Mouse (Mus musculus) MEL (cell line): ENCODE data around the gene Dtx3. TPM values are rescaled to one million over a fixed set of nuclear protein-coding genes. Genes with fewer than 3 reads are reported as not detected.
A peak's percentile ranks its signal among the peaks of the same experiment; 100 is the strongest.

Experiments used
- DNase-seq: peaks from one replicate; pipeline ENCODE4 v3.0.0; 2011; ENCODE audit warnings: low read depth, low spot score
- H3K27ac ChIP-seq: 2 replicates; pipeline ENCODE4 v1.5.1; 2012; ENCODE audit warnings: low read depth, mild to moderate bottlenecking, control low read depth, low read length, moderate library complexity; ENCODE audit not compliant: control insufficient read depth
- H3K27me3 ChIP-seq, 2 experiments: fragments of 150-350 bp in 1 of 2; sonication (generic) in 1 of 2; 2 replicates each; pipeline ENCODE4 v1.6.1; 2012; ENCODE audit warnings: low read length in 2 of 2, mild to moderate bottlenecking in 2 of 2, improper control_type of control experiment in 1 of 2, moderate library complexity in 1 of 2; ENCODE audit not compliant: insufficient read depth in 2 of 2, control insufficient read depth in 1 of 2
- H3K36me3 ChIP-seq, 2 experiments: 2 replicates each; pipeline ENCODE4 v1.6.1; 2012 to 2014; ENCODE audit warnings: low read length in 2 of 2, improper control_type of control experiment in 1 of 2, inconsistent platforms in 1 of 2, mild to moderate bottlenecking in 1 of 2; ENCODE audit not compliant: insufficient read depth in 2 of 2, control insufficient read depth in 1 of 2
- H3K4me1 ChIP-seq, 2 experiments: fragments of 150-350 bp in 1 of 2; sonication (generic) in 1 of 2; 2 replicates each; pipeline ENCODE4 v1.6.1; 2012; ENCODE audit warnings: low read length in 2 of 2, improper control_type of control experiment in 1 of 2, mild to moderate bottlenecking in 1 of 2; ENCODE audit not compliant: insufficient read depth in 2 of 2, control insufficient read depth in 1 of 2
- H3K4me3 ChIP-seq, 2 experiments: fragments of 150-350 bp in 1 of 2; sonication (generic) in 1 of 2; 2 replicates each; pipeline ENCODE4 v1.5.1; 2012; ENCODE audit warnings: low read depth in 2 of 2, low read length in 2 of 2, mild to moderate bottlenecking in 2 of 2, moderate library complexity in 2 of 2, control low read depth in 1 of 2, improper control_type of control experiment in 1 of 2; ENCODE audit not compliant: control insufficient read depth in 1 of 2, insufficient read depth in 1 of 2
- H3K79me2 ChIP-seq: 2 replicates; pipeline ENCODE4 v1.6.1; 2012; ENCODE audit warnings: mild to moderate bottlenecking, low read length, moderate library complexity; ENCODE audit not compliant: control insufficient read depth, poor library complexity, insufficient read depth
- H3K9ac ChIP-seq: 2 replicates; pipeline ENCODE4 v1.6.1; 2012; ENCODE audit warnings: low read depth, mild to moderate bottlenecking, control low read depth, low read length, moderate library complexity; ENCODE audit not compliant: control insufficient read depth, poor library complexity, severe bottlenecking
- H3K9me3 ChIP-seq: fragments of 150-350 bp; sonication (generic); replicated peaks from 2 replicates; pipeline ENCODE4 v1.6.1; 2012; ENCODE audit warnings: mild to moderate bottlenecking, low read length, improper control_type of control experiment, moderate library complexity; ENCODE audit not compliant: insufficient read depth
- CHD1 ChIP-seq: IDR thresholded peaks from 2 replicates; pipeline ENCODE4 v1.6.1; 2012; ENCODE audit warnings: low read depth, mild to moderate bottlenecking, inconsistent platforms, low read length, improper control_type of control experiment
- CTCF ChIP-seq, 3 experiments: IDR thresholded peaks in 2 of 3; conservative IDR thresholded peaks in 1 of 3; 2 replicates each; pipeline ENCODE4 v1.5.1; 2011 to 2012; ENCODE audit warnings: low read length in 3 of 3, low read depth in 2 of 3, mild to moderate bottlenecking in 2 of 3, improper control_type of control experiment in 1 of 3, inconsistent platforms in 1 of 3, mixed read lengths in 1 of 3, moderate library complexity in 1 of 3; ENCODE audit not compliant: control insufficient read depth in 1 of 3, insufficient read depth in 1 of 3, poor library complexity in 1 of 3, severe bottlenecking in 1 of 3
- E2F4 ChIP-seq: IDR thresholded peaks from 2 replicates; pipeline ENCODE4 v1.6.1; 2011; ENCODE audit warnings: low read depth, low read length, improper control_type of control experiment, borderline replicate concordance
- ELF1 ChIP-seq: IDR thresholded peaks from 2 replicates; pipeline ENCODE4 v1.6.1; 2014; ENCODE audit warnings: low read depth, mild to moderate bottlenecking, inconsistent platforms, low read length, improper control_type of control experiment, moderate library complexity
- EP300 ChIP-seq, 2 experiments: IDR thresholded peaks; 2 replicates each; pipeline ENCODE4 v1.6.1; 2011; ENCODE audit warnings: improper control_type of control experiment in 2 of 2, low read length in 2 of 2, low read depth in 1 of 2, mild to moderate bottlenecking in 1 of 2
- GABPA ChIP-seq: IDR thresholded peaks from 2 replicates; pipeline ENCODE4 v1.6.1; 2012; ENCODE audit warnings: low read depth, mild to moderate bottlenecking, inconsistent platforms, low read length, improper control_type of control experiment, moderate library complexity
- GATA1 ChIP-seq: IDR thresholded peaks from 2 replicates; pipeline ENCODE4 v1.6.1; 2011; ENCODE audit warnings: low read depth, low read length, improper control_type of control experiment
- JUND ChIP-seq: IDR thresholded peaks from 2 replicates; pipeline ENCODE4 v1.6.1; 2011; ENCODE audit warnings: low read depth, mild to moderate bottlenecking, improper control_type of control experiment, low read length
- KAT2A ChIP-seq: conservative IDR thresholded peaks from 2 replicates; pipeline ENCODE4 v1.6.1; 2012; ENCODE audit warnings: low read depth, low read length, improper control_type of control experiment, inconsistent platforms
- MAFK ChIP-seq: IDR thresholded peaks from 2 replicates; pipeline ENCODE4 v1.6.1; 2011; ENCODE audit warnings: low read depth, mild to moderate bottlenecking, low read length, improper control_type of control experiment, borderline replicate concordance
- MXI1 ChIP-seq: IDR thresholded peaks from 2 replicates; pipeline ENCODE4 v1.6.1; 2011; ENCODE audit warnings: mild to moderate bottlenecking, low read depth, low read length, improper control_type of control experiment
- MYB ChIP-seq: IDR thresholded peaks from 2 replicates; pipeline ENCODE4 v1.6.1; 2011; ENCODE audit warnings: mild to moderate bottlenecking, low read depth, low read length, improper control_type of control experiment
- MYC ChIP-seq: IDR thresholded peaks from 2 replicates; pipeline ENCODE4 v1.6.1; 2011; ENCODE audit warnings: low read depth, mild to moderate bottlenecking, low read length, improper control_type of control experiment, moderate library complexity
- NELFE ChIP-seq: IDR thresholded peaks from 2 replicates; pipeline ENCODE4 v1.6.1; 2011; ENCODE audit warnings: low read depth, low read length, improper control_type of control experiment
- NRF1 ChIP-seq: IDR thresholded peaks from 2 replicates; pipeline ENCODE4 v1.6.1; 2014; ENCODE audit warnings: low read depth, mild to moderate bottlenecking, inconsistent platforms, low read length, improper control_type of control experiment, moderate library complexity; ENCODE audit not compliant: poor library complexity, insufficient read depth, severe bottlenecking
- POLR2A ChIP-seq, 2 experiments: IDR thresholded peaks; 2 replicates each; pipeline ENCODE4 v1.6.1; 2011 to 2012; ENCODE audit warnings: low read length in 2 of 2, mild to moderate bottlenecking in 2 of 2, control low read depth in 1 of 2, improper control_type of control experiment in 1 of 2, low read depth in 1 of 2, moderate library complexity in 1 of 2; ENCODE audit not compliant: control insufficient read depth in 1 of 2, insufficient read depth in 1 of 2, poor library complexity in 1 of 2
- SIN3A ChIP-seq: IDR thresholded peaks from 2 replicates; pipeline ENCODE4 v1.6.1; 2012; ENCODE audit warnings: low read length, improper control_type of control experiment, inconsistent platforms
- SMC3 ChIP-seq: IDR thresholded peaks from 2 replicates; pipeline ENCODE4 v1.6.1; 2011; ENCODE audit warnings: low read depth, low read length, improper control_type of control experiment
- TAL1 ChIP-seq: IDR thresholded peaks from 2 replicates; pipeline ENCODE4 v1.6.1; 2012; ENCODE audit warnings: mild to moderate bottlenecking, inconsistent platforms, low read length, moderate library complexity, mixed read lengths
- TBP ChIP-seq: IDR thresholded peaks from 2 replicates; pipeline ENCODE4 v1.8.0; 2011; ENCODE audit warnings: low read depth, low read length, improper control_type of control experiment
- TCF12 ChIP-seq: IDR thresholded peaks from 2 replicates; pipeline ENCODE4 v1.6.1; 2014; ENCODE audit warnings: low read depth, mild to moderate bottlenecking, inconsistent platforms, low read length, improper control_type of control experiment, moderate library complexity
- ZC3H11A ChIP-seq: IDR thresholded peaks from 2 replicates; pipeline ENCODE4 v1.6.1; 2012; ENCODE audit warnings: low read depth, mild to moderate bottlenecking, inconsistent platforms, low read length, improper control_type of control experiment
- ZNF384 ChIP-seq: IDR thresholded peaks from 2 replicates; pipeline ENCODE4 v1.6.1; 2012; ENCODE audit warnings: low read depth, mild to moderate bottlenecking, inconsistent platforms, low read length, improper control_type of control experiment
- polyA plus RNA-seq, 2 experiments: library from polyadenylated mRNA; stranded (reverse) in 1 of 2; unstranded in 1 of 2; fragments of >175 nt in 1 of 2; fragments of >200 nt in 1 of 2; gene quantifications; 2 replicates each; pipeline versions ENCODE4 v1.2.1 to v1.2.4; 2012; ENCODE audit warnings: low replicate concordance in 2 of 2, low read depth in 1 of 2; ENCODE audit not compliant: insufficient read length in 2 of 2, insufficient read depth in 1 of 2, missing spikeins in 1 of 2
- total RNA-seq: library from RNA; depleted of rRNA; stranded (reverse); fragments of 300-350 nt; gene quantifications from 2 replicates; pipeline ENCODE4 v1.2.3, GENCODE M21; 2012

Gene Dtx3
- total and polyA plus RNA-seq, 3 experiments, result 30.5 to 107 TPM; not detected in 1

- Histone ChIP-seq H3K4me1 (peaks cover 2 to 20% of the 10 kb centered on the region in 2 experiments; a peak in 3 of 4 replicates), H3K27ac (no peak overlapping the region), H3K4me3 (no peak overlapping the region), H3K79me2 (peaks cover 11% of the 10 kb centered on the region), H3K9ac (no peak overlapping the region), H3K36me3 (peaks cover 0 to 15% of the 10 kb centered on the region in 2 experiments; a peak in 2 of 4 replicates), H3K9me3 (no peaks in the 10 kb centered on the region)
- TF ChIP-seq MYC (peak; percentile 42; the same call in 1 of the 2 replicates), ZNF384 (peak; percentile 90), ELF1 (no peak), GATA1 (no peak), EP300 (IDR thresholded peaks at IDR 0.05; ENCODE audit: low read depth in 1 of 2, low read length in 2 of 2) (peak; percentile 17 to 40; a peak in 2 of 4 replicates), POLR2A (IDR thresholded peaks at IDR 0.05; ENCODE audit: control insufficient read depth in 1 of 2, insufficient read depth in 1 of 2, low read depth in 1 of 2, low read length in 2 of 2, poor library complexity in 1 of 2) (no peak), MXI1 (peak; percentile 19; the same call in 1 of the 2 replicates), SIN3A (peak; percentile 49)
- TF ChIP-seq, all 39 proteins: peak for 5
- peak; percentile 60 for DNase-seq
- H3K27me3 ChIP-seq, result no peaks in the 10 kb centered on the region
These were observed 34.8 kb downstream of the Dtx3 start for GRCm38 (mm10) chr10:127160728-127161127.

GRCm38 (mm10) chr10:127160081-127160480, 35.4 kb downstream of the Dtx3 start:
- no peak for DNase-seq
- H3K4me1 ChIP-seq, result peaks cover 2 to 20% of the 10 kb centered on the region in 2 experiments; a peak in 3 of 4 replicates
- no peak overlapping the region for H3K4me3 ChIP-seq
- peaks cover 0 to 15% of the 10 kb centered on the region in 2 experiments; a peak in 2 of 4 replicates for H3K36me3 ChIP-seq
- no peaks in the 10 kb centered on the region for H3K9me3 ChIP-seq
- H3K27ac ChIP-seq, result no peak overlapping the region
- TF ChIP-seq E2F4 (no peak), TAL1 (no peak), CTCF (IDR thresholded peaks at IDR 0.05 in 2 of 3, conservative IDR thresholded peaks at IDR 0.05 in 1 of 3; ENCODE audit: control insufficient read depth in 1 of 3, insufficient read depth in 1 of 3, low read depth in 2 of 3, low read length in 3 of 3, poor library complexity in 1 of 3, severe bottlenecking in 1 of 3) (no peak), TCF12 (no peak), ZC3H11A (no peak), SMC3 (no peak), MAFK (no peak), POLR2A (IDR thresholded peaks at IDR 0.05; ENCODE audit: control insufficient read depth in 1 of 2, insufficient read depth in 1 of 2, low read depth in 1 of 2, low read length in 2 of 2, poor library complexity in 1 of 2) (no peak), GABPA (no peak), CHD1 (no peak), JUND (no peak), EP300 (IDR thresholded peaks at IDR 0.05; ENCODE audit: low read depth in 1 of 2, low read length in 2 of 2) (no peak), KAT2A (no peak), MXI1 (no peak), MYB (no peak), TBP (no peak), NELFE (no peak), NRF1 (no peak)
- TF ChIP-seq, all 39 proteins: peak for 0
- H3K27me3 ChIP-seq, result no peaks in the 10 kb centered on the region
- H3K9ac ChIP-seq, result no peak overlapping the region
- peaks cover 5% of the 10 kb centered on the region for H3K79me2 ChIP-seq
